Mouse (Mus musculus): ENCODE data around the gene Git1.

DNA sequence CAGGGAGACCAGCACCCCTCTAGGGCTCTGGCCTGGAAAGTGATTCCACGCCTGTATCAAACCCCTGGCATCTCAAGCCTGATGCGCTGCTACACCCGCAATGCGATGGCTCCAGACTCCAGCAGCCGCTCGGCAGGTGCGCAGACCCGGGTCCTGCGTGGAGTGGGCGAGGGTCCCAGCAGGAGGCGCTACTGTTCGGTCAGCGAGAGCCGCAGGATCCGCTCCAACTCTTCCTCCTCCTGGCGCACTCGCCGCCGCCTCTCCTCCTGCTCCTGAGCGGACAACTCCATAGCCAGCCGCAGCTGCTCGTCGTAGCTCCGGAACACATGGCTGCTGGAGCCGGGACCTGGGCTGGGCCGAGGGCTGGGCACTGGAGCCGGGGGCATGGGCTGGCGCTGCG lies 22.0 kb upstream of the Git1 start:
- TF ChIP-seq CTCF (IDR thresholded peaks at IDR 0.05; ENCODE audit: borderline replicate concordance, insufficient read depth, low read length) (no peak), POLR2A (IDR thresholded peaks at IDR 0.05; ENCODE audit: low read depth, low read length) (no peak)
